Mouse (Mus musculus) central nervous system, embryonic 11.5 days (tissue): ENCODE results near the gene Sema3b. TPM values are rescaled to one million over a fixed set of nuclear protein-coding genes. Genes with fewer than 3 reads are reported as not detected.

Experiments used
- polyA plus RNA-seq: library from polyadenylated mRNA; depleted of rRNA; stranded (reverse); fragments of >200 nt; gene quantifications from 2 replicates; pipeline ENCODE4 v1.2.3, GENCODE M21; 2012; rRNA removed

Sema3b gene
- polyA plus RNA-seq = 3.2 and 5.4 TPM in 2 replicates

DNA sequence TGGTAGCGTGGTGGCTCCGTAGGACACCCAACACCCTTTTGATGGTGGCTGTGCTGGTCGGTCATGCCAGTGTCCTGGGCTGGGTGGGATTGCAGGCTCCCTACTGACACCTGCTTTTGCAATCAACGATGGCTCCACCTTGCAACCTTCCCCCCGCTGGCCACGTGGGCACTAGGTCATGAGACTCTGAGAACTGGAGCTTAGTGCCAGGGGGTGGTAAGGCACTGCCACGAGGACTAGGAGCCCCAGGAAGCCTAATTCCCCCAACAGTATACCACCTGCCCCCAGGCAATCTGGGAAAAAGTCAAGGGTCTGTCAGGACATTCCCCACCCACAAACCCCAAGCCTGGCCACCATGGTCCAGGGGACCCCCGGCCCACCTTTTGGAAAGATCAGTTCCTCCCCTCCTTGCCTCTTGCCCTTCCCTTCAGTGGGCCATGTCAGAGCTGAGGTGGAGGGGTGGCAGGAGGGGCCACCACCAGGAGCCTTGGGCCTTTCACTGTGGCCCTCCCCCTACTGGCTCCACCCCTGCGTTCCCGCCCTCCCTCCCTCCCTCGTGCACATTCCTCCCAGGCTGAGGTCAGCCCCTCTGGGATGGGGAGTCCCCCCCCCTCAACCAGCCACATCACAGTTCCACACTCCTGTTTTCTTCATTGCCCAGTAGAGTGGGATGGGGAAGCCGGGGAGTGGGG, at the start of gene Sema3b:
Sema3b (minus strand) TSS at position 489 of the 692 bp plus-strand sequence.

GRCm38 (mm10) chr9:107635279-107636028, 26.4 kb upstream of the Sema3b start, which contains the start of gene Gnai2:
Gene Gnai2, minus strand, starts transcription at chr9:107635367.

DNA sequence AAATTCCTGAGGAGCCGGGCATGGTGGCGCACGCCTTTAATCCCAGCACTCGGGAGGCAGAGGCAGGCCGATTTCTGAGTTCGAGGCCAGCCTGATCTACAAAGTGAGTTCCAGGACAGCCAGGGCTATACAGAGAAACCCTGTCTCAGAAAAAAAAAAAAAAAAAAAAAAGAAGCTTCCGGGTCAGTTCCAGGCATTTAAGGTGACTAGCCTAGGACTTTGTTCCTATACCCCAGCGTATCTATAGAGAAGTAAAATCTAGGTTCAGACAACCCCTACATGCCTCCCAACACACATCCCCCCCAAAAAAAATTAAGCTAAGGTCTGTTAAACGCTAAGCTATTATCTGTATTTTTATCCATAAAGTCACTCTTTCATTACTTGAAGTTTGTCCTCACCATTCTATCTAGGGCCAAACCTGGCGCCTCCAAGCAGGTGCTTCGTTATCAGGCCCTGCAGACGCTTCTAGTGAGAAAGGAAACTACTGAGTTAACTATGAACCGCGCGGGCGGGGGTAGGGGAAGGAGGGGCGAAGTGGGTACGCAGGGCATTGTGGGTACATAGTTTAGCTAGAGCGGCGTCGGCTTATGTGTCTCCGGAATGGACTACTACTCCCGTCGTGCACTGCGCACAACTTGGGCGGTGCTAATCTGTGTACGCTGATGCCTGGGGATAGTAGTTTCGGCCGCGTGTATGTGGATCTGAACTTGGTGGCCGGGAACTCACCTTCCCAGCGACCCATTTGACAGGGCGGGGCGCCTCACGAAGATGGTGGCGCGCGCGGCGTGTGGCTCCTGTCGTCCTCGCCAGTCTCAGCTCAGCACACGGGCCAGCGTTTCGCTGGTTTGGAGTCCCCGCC, 21.8 kb downstream of the Sema3b start, which contains the start of gene Ifrd2:
Ifrd2 (plus strand) TSS at position 669 of the 859 bp plus-strand sequence.

DNA sequence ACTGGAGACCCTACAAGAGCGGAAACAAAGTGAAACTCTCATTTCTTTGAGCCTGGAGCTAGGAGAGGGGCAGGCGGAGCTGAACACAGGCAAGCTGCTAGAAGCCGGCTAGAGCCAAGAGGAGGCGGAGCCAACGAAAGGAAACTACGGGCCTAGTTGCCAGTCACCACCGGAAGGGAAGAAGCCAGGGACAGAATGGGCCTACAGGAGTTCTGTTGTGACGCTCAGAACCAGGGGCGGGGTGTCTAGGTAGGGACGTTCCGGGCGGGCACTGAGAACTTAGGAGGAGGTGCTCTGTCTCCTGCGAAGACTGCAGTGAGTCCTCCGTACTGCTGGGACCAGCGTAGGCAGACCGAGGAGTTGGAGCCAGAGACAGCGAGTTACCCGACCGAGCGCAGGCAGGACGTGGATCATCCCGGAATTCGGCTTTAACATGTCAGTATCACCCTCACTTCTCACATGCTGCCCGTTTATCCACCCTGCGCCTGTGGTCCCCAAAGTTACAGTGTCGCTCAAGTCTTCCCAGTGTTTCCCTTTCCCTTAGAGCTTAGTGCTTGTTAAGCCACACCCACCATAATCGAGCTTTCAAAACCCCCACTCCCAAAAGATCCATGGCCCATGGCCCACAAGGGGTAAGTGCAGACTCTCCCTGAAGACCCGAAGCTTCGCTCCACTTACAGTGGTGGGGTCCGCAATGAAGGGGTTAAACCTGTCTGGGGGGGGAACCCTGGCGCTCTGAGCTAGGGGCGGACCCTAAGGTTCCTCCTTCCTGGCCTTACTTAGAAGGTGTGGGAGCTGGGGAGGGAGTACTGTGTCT, 28.3 kb downstream of the Sema3b start, which contains the start of gene Hyal3:
Hyal3 (plus strand) TSS at position 318 of the 817 bp plus-strand sequence.

DNA sequence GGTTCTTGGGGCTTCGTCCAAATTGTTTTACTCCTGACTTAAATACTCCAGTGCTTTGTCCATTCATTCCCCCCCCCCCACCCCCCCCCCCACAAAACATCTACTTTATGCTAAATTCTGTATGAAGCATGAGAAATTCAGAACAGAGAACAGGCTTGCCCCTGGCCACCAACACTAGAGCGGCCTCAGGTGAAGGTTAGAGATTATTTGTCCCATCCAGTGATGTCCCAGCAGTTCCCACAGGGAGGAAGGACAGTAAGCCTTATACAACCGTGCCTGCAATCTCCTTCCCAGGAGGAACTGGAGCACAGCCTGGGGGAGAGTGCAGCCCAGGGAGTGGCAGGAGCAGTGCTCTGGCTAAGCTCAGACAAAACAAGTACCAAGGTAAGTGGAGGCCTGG, 30.4 kb downstream of the Sema3b start, which contains the start of gene Naa80:
Naa80 (plus strand) TSS at position 301 of the 400 bp plus-strand sequence.

DNA sequence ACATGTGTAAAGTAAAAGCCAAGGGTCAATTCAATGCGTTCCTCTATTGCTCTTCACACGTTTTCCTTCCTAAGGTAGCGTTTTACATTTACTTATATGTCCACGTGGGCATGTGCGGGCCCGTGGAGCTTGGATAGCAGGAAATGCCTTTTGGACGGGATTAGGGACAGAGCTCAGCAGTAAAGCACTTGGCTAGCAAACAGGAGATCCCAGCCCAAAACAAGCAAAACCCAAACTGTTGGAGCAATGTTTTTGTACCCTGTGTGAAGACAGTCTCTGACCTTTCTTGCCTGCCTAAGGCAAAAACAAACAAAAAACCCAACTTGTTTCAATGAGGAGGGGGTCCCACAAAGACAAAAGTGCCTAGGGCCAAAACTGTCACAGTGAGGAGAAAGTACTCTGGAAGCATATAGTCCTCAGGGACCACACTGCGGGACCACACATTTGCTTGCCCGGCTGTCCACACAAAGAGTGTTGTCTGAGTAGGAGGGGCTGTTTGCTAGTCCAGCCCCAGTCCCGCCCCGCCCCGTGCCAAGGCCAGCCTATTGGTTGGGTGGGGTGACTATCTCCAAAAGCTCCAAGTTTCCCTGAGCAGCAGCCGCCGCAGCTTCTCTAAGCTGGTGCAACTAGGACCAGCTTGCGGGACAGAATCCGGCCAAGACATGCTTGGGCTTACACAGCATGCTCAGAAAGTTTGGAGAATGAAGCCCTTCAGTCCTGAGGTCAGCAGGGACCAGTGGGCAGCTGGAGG, 32.5 kb downstream of the Sema3b start, which contains the start of gene Hyal1:
Hyal1 (plus strand) TSS at position 571 of the 751 bp plus-strand sequence.

DNA sequence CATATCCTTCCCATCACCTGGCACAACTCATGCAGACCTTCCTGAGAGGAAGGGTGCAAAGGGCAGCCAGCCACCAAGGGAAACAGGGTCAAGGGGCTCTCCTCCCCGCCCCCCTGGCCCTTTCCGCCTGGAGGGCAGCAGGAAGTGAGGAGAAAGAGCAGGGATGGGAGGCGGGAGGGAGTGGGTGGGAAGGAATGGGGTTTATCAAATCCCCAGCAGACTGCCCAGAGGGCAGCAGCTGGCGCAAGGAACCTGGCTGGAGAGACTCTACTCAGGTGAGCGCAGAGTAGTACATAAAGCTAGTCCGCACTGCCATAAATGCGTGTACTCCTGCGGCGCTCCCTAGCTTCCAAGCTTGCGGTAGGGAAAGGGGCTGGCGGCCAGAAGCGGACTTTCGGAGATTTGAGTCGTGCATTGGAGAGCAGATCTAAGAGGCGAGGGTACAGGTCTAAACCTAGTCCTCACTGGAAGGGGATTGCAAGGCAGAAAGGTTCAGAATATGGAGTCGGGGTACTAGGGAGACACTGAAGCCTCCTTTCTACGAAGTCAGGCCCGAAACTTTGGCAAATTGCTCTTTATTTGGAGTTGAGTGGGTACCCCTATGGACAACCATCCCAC, 41.2 kb downstream of the Sema3b start, which contains the start of gene Hyal2:
Hyal2 (plus strand) TSS at position 244 of the 618 bp plus-strand sequence.

DNA sequence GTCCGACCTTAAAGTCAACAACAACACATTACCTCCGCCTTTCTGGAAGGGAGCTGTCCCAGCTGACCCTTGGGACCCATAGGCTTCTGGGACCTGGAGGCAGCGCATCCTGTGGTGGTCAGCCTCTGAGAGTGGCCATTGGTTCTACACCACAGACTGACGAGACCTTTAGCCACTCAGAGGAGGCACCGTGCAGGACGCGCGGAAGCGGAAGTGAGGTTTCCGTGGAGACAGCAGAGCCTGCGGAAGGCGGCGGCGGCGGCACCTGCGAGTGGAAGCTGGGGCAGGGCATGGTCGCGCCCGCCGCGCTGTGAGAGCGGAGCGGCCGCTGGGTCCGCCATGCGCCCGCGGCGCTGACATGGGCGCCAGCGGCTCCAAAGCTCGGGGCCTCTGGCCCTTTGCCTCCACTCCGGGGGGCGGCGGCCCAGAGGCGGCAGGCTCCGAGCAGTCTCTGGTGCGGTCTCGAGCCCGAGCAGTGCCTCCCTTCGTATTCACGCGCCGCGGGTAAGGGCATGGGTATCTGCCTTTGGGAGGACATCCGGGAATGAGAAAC, 45.9 kb downstream of the Sema3b start, which contains the start of gene Tusc2:
Tusc2 (plus strand) TSS at position 227 of the 553 bp plus-strand sequence.

GRCm38 (mm10) chr9:107551117-107551889, 57.7 kb downstream of the Sema3b start, which contains the start of gene Rassf1:
Gene Rassf1, plus strand, starts transcription at chr9:107551555.

Other genes with a start within 250 kb of the Sema3b start
- 27.9 and 45.8 TPM in 2 replicates for gene Cacna2d2, start 209.6 kb downstream of the Sema3b start, polyA plus RNA-seq
- 21.1 and 23.1 TPM in 2 replicates for gene Tmem115, start 75.3 kb downstream of the Sema3b start, polyA plus RNA-seq
- gene Cyb561d2, start 67.0 kb downstream of the Sema3b start, polyA plus RNA-seq = 13.6 and 13.9 TPM in 2 replicates
- 31.2 and 44.2 TPM in 2 replicates for gene Nprl2, start 67.0 kb downstream of the Sema3b start, polyA plus RNA-seq
- gene Zmynd10, start 61.9 kb downstream of the Sema3b start, polyA plus RNA-seq = 2.2 and 3.4 TPM in 2 replicates
- 47.5 and 79.5 TPM in 2 replicates for gene Rassf1, start 57.7 kb downstream of the Sema3b start, polyA plus RNA-seq
- gene Tusc2, start 46.0 kb downstream of the Sema3b start, polyA plus RNA-seq = 48.6 and 54.3 TPM in 2 replicates
- gene Hyal2, start 41.3 kb downstream of the Sema3b start, polyA plus RNA-seq = 53.1 and 77.8 TPM in 2 replicates
- 5.0 and 8.1 TPM in 2 replicates for gene Hyal1, start 32.3 kb downstream of the Sema3b start, polyA plus RNA-seq
- gene Naa80, start 30.3 kb downstream of the Sema3b start, polyA plus RNA-seq = 17.3 and 24.5 TPM in 2 replicates
- 0.61 and 0.80 TPM in 2 replicates for gene Hyal3, start 28.4 kb downstream of the Sema3b start, polyA plus RNA-seq
- gene Ifrd2, start 21.6 kb downstream of the Sema3b start, polyA plus RNA-seq = 37.6 and 48.8 TPM in 2 replicates
- gene Gnai2, start 26.1 kb upstream of the Sema3b start, polyA plus RNA-seq = 576 and 905 TPM in 2 replicates
- 11.8 and 17.3 TPM in 2 replicates for gene Slc38a3, start 60.3 kb upstream of the Sema3b start, polyA plus RNA-seq
- 0.21 and 0.30 TPM in 2 replicates for gene Gnat1, start 70.5 kb upstream of the Sema3b start, polyA plus RNA-seq
- gene Sema3f, start 101.2 kb upstream of the Sema3b start, polyA plus RNA-seq = 65.6 and 115 TPM in 2 replicates
- gene Rbm5, start 161.8 kb upstream of the Sema3b start, polyA plus RNA-seq = 180 and 206 TPM in 2 replicates